Comparison of ENCODE assay signal across 13 mouse cellular contexts in genomic region chr6:38992016-38992415, GRCm38 (mm10).
DNase-seq lines count a peak whose midpoint lies in the region; ATAC-seq lines count a peak whose summit lies in the region.
"Had no signal": no experiment of that assay in that cellular context is flagged by ENCODE, and none has a peak within 500 bp of the region (broad histone marks: within the 10 kb centered on the region; RNA-seq: fewer than 3 reads in every experiment).

No protein-coding gene starts in this region.

- peak; percentile 48 for DNase-seq in kidney, adult 9 months
- peak; percentile 56 for DNase-seq in R1 (ENCODE audit: low read depth, low spot score)
- DNase-seq in hindbrain, embryonic 11.5 days (ENCODE audit: low spot score) = no peak
- no peak for DNase-seq in thymus, postnatal 4 days
- no peak for DNase-seq in heart, postnatal 36 days

- no peaks in the 10 kb centered on the region for H3K4me1 ChIP-seq in kidney, embryonic 14.5 days (ENCODE audit: control insufficient read depth, insufficient read depth, low read length)
- no peaks in the 10 kb centered on the region for H3K4me1 ChIP-seq in intestine, embryonic 15.5 days (replicated peaks)
- no peaks in the 10 kb centered on the region for H3K4me1 ChIP-seq in hindbrain, embryonic 11.5 days (replicated peaks; ENCODE audit: control insufficient read depth, insufficient read depth, low read length)
- H3K4me1 ChIP-seq: limb, embryonic 15.5 days; neural tube, embryonic 12.5 days had no signal

- ATAC-seq in kidney, embryonic 14.5 days (ENCODE audit: low FRiP score, low TSS enrichment) = no peak
- ATAC-seq in intestine, embryonic 15.5 days = peak; percentile 90
- peak; percentile 90 for ATAC-seq in megakaryocyte progenitor cell, adult 5-6 weeks (replicated peaks; ENCODE audit: poor library complexity)
- no peak for ATAC-seq in hindbrain, embryonic 11.5 days (ENCODE audit: low FRiP score)

- H3K9me3 ChIP-seq in kidney, embryonic 14.5 days (ENCODE audit: control insufficient read depth, low read length) = no peaks in the 10 kb centered on the region
- H3K9me3 ChIP-seq in intestine, embryonic 15.5 days = no peaks in the 10 kb centered on the region
- H3K9me3 ChIP-seq in hindbrain, embryonic 11.5 days (ENCODE audit: control insufficient read depth, low read length) = no peaks in the 10 kb centered on the region
- H3K9me3 ChIP-seq: heart, embryonic 10.5 days; limb, embryonic 15.5 days; neural tube, embryonic 12.5 days had no signal

- no peak overlapping the region for H3K9ac ChIP-seq in kidney, embryonic 14.5 days (ENCODE audit: low read depth, low read length)
- no peak overlapping the region for H3K9ac ChIP-seq in intestine, embryonic 15.5 days
- H3K9ac ChIP-seq in hindbrain, embryonic 11.5 days (ENCODE audit: low read depth, low read length) = no peak overlapping the region
- H3K9ac ChIP-seq: limb, embryonic 15.5 days; neural tube, embryonic 12.5 days had no signal

- H3K27ac ChIP-seq in kidney, embryonic 14.5 days (ENCODE audit: low read depth, low read length) = no peak overlapping the region
- H3K27ac ChIP-seq in intestine, embryonic 15.5 days = no peak overlapping the region
- no peak overlapping the region for H3K27ac ChIP-seq in hindbrain, embryonic 11.5 days (ENCODE audit: low read depth, low read length)
- H3K27ac ChIP-seq: heart, embryonic 10.5 days; kidney, postnatal 0 days; limb, embryonic 15.5 days; neural tube, embryonic 12.5 days had no signal

- no peaks in the 10 kb centered on the region for H3K36me3 ChIP-seq in kidney, embryonic 14.5 days (ENCODE audit: control insufficient read depth, insufficient read depth, low read length)
- no peaks in the 10 kb centered on the region for H3K36me3 ChIP-seq in intestine, embryonic 15.5 days
- H3K36me3 ChIP-seq in hindbrain, embryonic 11.5 days (ENCODE audit: control insufficient read depth, insufficient read depth, low read length) = no peaks in the 10 kb centered on the region
- H3K36me3 ChIP-seq: heart, embryonic 10.5 days; limb, embryonic 15.5 days; neural tube, embryonic 12.5 days had no signal

- H3K4me3 ChIP-seq in kidney, embryonic 14.5 days (ENCODE audit: low read length) = no peak overlapping the region
- no peak overlapping the region for H3K4me3 ChIP-seq in intestine, embryonic 15.5 days (replicated peaks)
- no peak overlapping the region for H3K4me3 ChIP-seq in hindbrain, embryonic 11.5 days (ENCODE audit: low read depth, low read length)
- H3K4me3 ChIP-seq: heart, embryonic 10.5 days; limb, embryonic 15.5 days; neural tube, embryonic 12.5 days had no signal

- 43% methylated on average over 4 of the region's 4 CpGs for WGBS in kidney, embryonic 14.5 days
- WGBS in intestine, embryonic 15.5 days = 23% methylated on average over 4 of the region's 4 CpGs
- 57% methylated on average over 4 of the region's 4 CpGs for WGBS in hindbrain, embryonic 11.5 days

- H3K27me3 ChIP-seq in kidney, embryonic 14.5 days (ENCODE audit: control insufficient read depth, insufficient read depth, low read length) = no peaks in the 10 kb centered on the region
- H3K27me3 ChIP-seq in intestine, embryonic 15.5 days (replicated peaks) = no peaks in the 10 kb centered on the region
- no peaks in the 10 kb centered on the region for H3K27me3 ChIP-seq in hindbrain, embryonic 11.5 days (ENCODE audit: control insufficient read depth, insufficient read depth, low read length)
- H3K27me3 ChIP-seq: CH12.LX; limb, embryonic 15.5 days; neural tube, embryonic 12.5 days had no signal

- no peak overlapping the region for H3K4me2 ChIP-seq in kidney, embryonic 14.5 days (replicated peaks; ENCODE audit: low read depth, low read length)
- H3K4me2 ChIP-seq in intestine, embryonic 15.5 days (replicated peaks) = no peak overlapping the region
- H3K4me2 ChIP-seq in hindbrain, embryonic 11.5 days (replicated peaks; ENCODE audit: low read depth, low read length) = no peak overlapping the region
- H3K4me2 ChIP-seq: limb, embryonic 15.5 days; neural tube, embryonic 12.5 days had no signal

- intact Hi-C loops in heart, postnatal 36 days (cut with DNase I) = loop anchor here (5.0 kb wide), 1 partner anchor 40 kb away; no protein-coding TSS in a partner anchor

Comparison
In these comparisons a context has a peak if more than half of its experiments do, and no peak if none do; other contexts are left out.
1. DNase-seq: peak in kidney, adult 9 months (single experiment) and R1 (single experiment); none in hindbrain, embryonic 11.5 days (single experiment), thymus, postnatal 4 days (single experiment) and heart, postnatal 36 days (0 of 2).
2. ATAC-seq: peak in intestine, embryonic 15.5 days (single experiment) and megakaryocyte progenitor cell, adult 5-6 weeks (single experiment); none in kidney, embryonic 14.5 days (single experiment) and hindbrain, embryonic 11.5 days (single experiment).